Mouse (Mus musculus) ovary, postnatal 14 days (tissue): ENCODE data around the gene Cabs1.

ENCODE experiments used
- DNase-seq: peaks from one replicate; pipeline ENCODE4 v3.0.0; 2022; ENCODE audit warnings: low spot score

The Cabs1 gene

GRCm38 (mm10) chr5:87979139-87979538, at the start of gene Cabs1:
TSS of gene Cabs1 (plus strand) at chr5:87979439.
- DNase-seq = no peak

GRCm38 (mm10) chr5:87931603-87932002, 47.6 kb upstream of the Cabs1 start:
- no peak for DNase-seq

GRCm38 (mm10) chr5:87940752-87941151, 38.5 kb upstream of the Cabs1 start:
- DNase-seq = no peak

- DNase-seq = no peak
Measured at GRCm38 (mm10) chr5:87942515-87942914, 36.7 kb upstream of the Cabs1 start.

GRCm38 (mm10) chr5:87951836-87952235, 27.4 kb upstream of the Cabs1 start:
- DNase-seq = no peak

- DNase-seq = no peak
Measured at GRCm38 (mm10) chr5:87969201-87969600, 10.0 kb upstream of the Cabs1 start, which contains the start of the genes 2310003L06Rik and Gm28434. TSS of gene 2310003L06Rik (plus strand) at chr5:87969459. TSS of gene Gm28434 (plus strand) at chr5:87969517.

- no peak for DNase-seq
Measured at GRCm38 (mm10) chr5:87982468-87983214, 3.4 kb downstream of the Cabs1 start.

GRCm38 (mm10) chr5:88002249-88002648, 23.0 kb downstream of the Cabs1 start, which contains the start of gene Smr3a:
TSS of gene Smr3a (plus strand) at chr5:88002549.
- no peak for DNase-seq

GRCm38 (mm10) chr5:88005241-88005640, 26.0 kb downstream of the Cabs1 start:
- DNase-seq = no peak
